Mouse (Mus musculus) G1E-ER4 (cell line): ENCODE measurements around the gene Rffl. TPM values are rescaled to one million over a fixed set of nuclear protein-coding genes. Genes with fewer than 3 reads are reported as not detected.

Experiments
- GATA1 ChIP-seq: IDR thresholded peaks from one replicate; pipeline ENCODE4 v1.8.0; 2012; ENCODE audit warnings: low read length, inconsistent platforms
- polyA plus RNA-seq: library from polyadenylated mRNA; stranded (reverse); fragments of >175 nt; gene quantifications from 2 replicates; pipeline ENCODE4 v1.2.3, GENCODE M21; 2012

Gene Rffl
- polyA plus RNA-seq, 1 experiment = 21.3 TPM

GRCm38 (mm10) chr11:82835616-82836432 is 35.2 kb downstream of the Rffl start:
- TF ChIP-seq GATA1 = no peak

GRCm38 (mm10) chr11:82833929-82834328 is 37.1 kb downstream of the Rffl start:
- no peak for TF ChIP-seq GATA1

- TF ChIP-seq GATA1 = no peak
These were observed 39.8 kb downstream of the Rffl start for GRCm38 (mm10) chr11:82831008-82831893.

GRCm38 (mm10) chr11:82826818-82827217 is 44.2 kb downstream of the Rffl start:
- TF ChIP-seq GATA1 = no peak

GRCm38 (mm10) chr11:82820788-82821456 is 50.1 kb downstream of the Rffl start:
- no peak for TF ChIP-seq GATA1

GRCm38 (mm10) chr11:82819350-82819749 is 51.7 kb downstream of the Rffl start:
- no peak for TF ChIP-seq GATA1

GRCm38 (mm10) chr11:82808485-82808884 is 62.5 kb downstream of the Rffl start:
- no peak for TF ChIP-seq GATA1

GRCm38 (mm10) chr11:82807370-82807769 is 63.6 kb downstream of the Rffl start:
- TF ChIP-seq GATA1 = no peak

- no peak for TF ChIP-seq GATA1
These were observed 64.4 kb downstream of the Rffl start for GRCm38 (mm10) chr11:82806656-82807055.

GRCm38 (mm10) chr11:82783453-82783852 is 87.6 kb downstream of the Rffl start:
- TF ChIP-seq GATA1 = no peak

- TF ChIP-seq GATA1 = no peak
These were observed 88.8 kb downstream of the Rffl start for GRCm38 (mm10) chr11:82782197-82782596.

GRCm38 (mm10) chr11:82780983-82781903 is 89.8 kb downstream of the Rffl start, which contains the start of gene Lig3:
TSS of gene Lig3 (plus strand) at chr11:82781108.
- TF ChIP-seq GATA1 = no peak

- TF ChIP-seq GATA1 = no peak
These were observed 90.9 kb downstream of the Rffl start for GRCm38 (mm10) chr11:82780134-82780533.

- TF ChIP-seq GATA1 = no peak
These were observed 106.5 kb downstream of the Rffl start for GRCm38 (mm10) chr11:82764438-82764924.
